Mouse (Mus musculus) C2C12 (cell line): ENCODE results near the gene Klhl22. TPM values are rescaled to one million over a fixed set of nuclear protein-coding genes. Genes with fewer than 3 reads are reported as not detected.

ENCODE experiments used
- H3K27me3 ChIP-seq: one replicate; pipeline ENCODE4 v1.6.1; 2011; ENCODE audit not compliant: control insufficient read depth, insufficient read depth, insufficient read length
- H3K36me3 ChIP-seq: one replicate; pipeline ENCODE4 v1.6.1; 2011; ENCODE audit not compliant: control insufficient read depth, insufficient read depth
- H3K4me3 ChIP-seq: one replicate; pipeline ENCODE4 v1.5.1; 2011; ENCODE audit warnings: mild to moderate bottlenecking, control low read depth; ENCODE audit not compliant: poor library complexity, insufficient read depth, severe bottlenecking
- H3K79me2 ChIP-seq: one replicate; pipeline ENCODE4 v1.6.1; 2011; ENCODE audit not compliant: control insufficient read depth, insufficient read depth
- H3K79me3 ChIP-seq: one replicate; pipeline ENCODE4 v1.6.1; 2011; ENCODE audit warnings: low read depth, control low read depth
- H3ac ChIP-seq: one replicate; pipeline ENCODE3; 2011; ENCODE audit warnings: low read depth; ENCODE audit not compliant: control insufficient read depth, insufficient read length
- CEBPB ChIP-seq: IDR thresholded peaks from one replicate; pipeline ENCODE4 v1.6.1; 2011; ENCODE audit warnings: low read depth, mild to moderate bottlenecking, control low read depth, moderate library complexity
- CTCF ChIP-seq: IDR thresholded peaks from one replicate; pipeline ENCODE4 v1.5.1; 2011; ENCODE audit not compliant: control insufficient read depth, insufficient read depth, insufficient read length
- FOSL1 ChIP-seq: IDR thresholded peaks from one replicate; pipeline ENCODE4 v1.8.0; 2011; ENCODE audit warnings: mild to moderate bottlenecking, low read length; ENCODE audit not compliant: poor library complexity, insufficient read depth, severe bottlenecking
- MAX ChIP-seq: IDR thresholded peaks from one replicate; pipeline ENCODE4 v1.6.1; 2011; ENCODE audit warnings: mild to moderate bottlenecking, control low read depth
- MYOD1 ChIP-seq: IDR thresholded peaks from one replicate; pipeline ENCODE4 v1.6.1; 2011; ENCODE audit warnings: low read depth; ENCODE audit not compliant: control insufficient read depth, insufficient read length
- MYOG ChIP-seq: IDR thresholded peaks from one replicate; pipeline ENCODE4 v1.6.1; 2011; ENCODE audit not compliant: control insufficient read depth, insufficient read length; ENCODE audit errors: extremely low read depth
- USF1 ChIP-seq: IDR thresholded peaks from one replicate; pipeline ENCODE4 v1.6.1; 2011; ENCODE audit warnings: low read depth, mild to moderate bottlenecking, control low read depth, moderate library complexity
- polyA plus RNA-seq: library from polyadenylated mRNA; unstranded; fragments of >200 nt; fragmentation: generic; extraction: Trizol; gene quantifications from one replicate; pipeline ENCODE4 v1.2.1, GENCODE M21; 2012; ENCODE audit warnings: missing spikeins

Gene Klhl22
- polyA plus RNA-seq, 1 experiment = 83.6 TPM

GRCm38 (mm10) chr16:17799584-17799983 lies 40.2 kb downstream of the Klhl22 start:
- TF ChIP-seq USF1 = no peak
- TF ChIP-seq CTCF = no peak
- no peak for TF ChIP-seq MYOG
- TF ChIP-seq FOSL1 = no peak
- no peak for TF ChIP-seq MAX
- no peak for TF ChIP-seq CEBPB
- no peak for TF ChIP-seq MYOD1
- H3K36me3 ChIP-seq = peaks cover 38% of the 10 kb centered on the region
- no peak overlapping the region for H3ac ChIP-seq
- H3K4me3 ChIP-seq = no peak overlapping the region
- H3K79me2 ChIP-seq = peaks cover 58% of the 10 kb centered on the region
- no peaks in the 10 kb centered on the region for H3K27me3 ChIP-seq
- H3K79me3 ChIP-seq = peaks cover 47% of the 10 kb centered on the region

GRCm38 (mm10) chr16:17801777-17802455 lies 42.5 kb downstream of the Klhl22 start:
- Histone ChIP-seq H3K79me2 (peaks cover 58% of the 10 kb centered on the region), H3K27me3 (no peaks in the 10 kb centered on the region), H3K79me3 (peaks cover 57% of the 10 kb centered on the region), H3ac (no peak overlapping the region), H3K36me3 (peaks cover 58% of the 10 kb centered on the region), H3K4me3 (no peak overlapping the region)
- TF ChIP-seq MAX (no peak), FOSL1 (no peak), MYOG (no peak)

DNA sequence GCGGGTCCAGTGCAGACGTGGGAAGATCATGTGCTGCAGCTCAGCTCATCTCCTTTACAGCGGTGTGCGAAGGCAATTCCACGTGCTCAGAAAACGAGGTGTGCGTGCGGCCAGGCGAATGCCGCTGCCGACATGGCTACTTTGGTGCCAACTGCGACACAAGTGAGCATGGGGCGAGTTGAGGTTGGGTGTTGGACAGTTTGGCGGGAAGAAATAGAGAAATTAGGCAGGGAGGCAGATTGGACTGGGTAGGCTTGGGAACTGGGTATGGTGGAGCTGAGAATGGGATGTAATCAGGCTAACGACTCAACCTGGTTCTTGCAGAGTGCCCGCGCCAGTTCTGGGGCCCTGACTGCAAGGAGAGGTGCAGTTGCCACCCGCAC lies 43.0 kb downstream of the Klhl22 start:
- Histone ChIP-seq H3K27me3 (no peaks in the 10 kb centered on the region), H3ac (no peak overlapping the region), H3K4me3 (no peak overlapping the region), H3K79me2 (peaks cover 58% of the 10 kb centered on the region), H3K36me3 (peaks cover 62% of the 10 kb centered on the region), H3K79me3 (peaks cover 57% of the 10 kb centered on the region)
- TF ChIP-seq FOSL1 (no peak), MAX (no peak), MYOD1 (no peak), MYOG (no peak), USF1 (no peak)

GRCm38 (mm10) chr16:17802839-17803674 lies 43.6 kb downstream of the Klhl22 start:
- peaks cover 68% of the 10 kb centered on the region for H3K36me3 ChIP-seq
- no peaks in the 10 kb centered on the region for H3K27me3 ChIP-seq
- H3K79me3 ChIP-seq = peaks cover 53% of the 10 kb centered on the region
- H3K79me2 ChIP-seq = peaks cover 52% of the 10 kb centered on the region
- TF ChIP-seq USF1 = no peak
- no peak for TF ChIP-seq MYOD1
- no peak for TF ChIP-seq CTCF
- TF ChIP-seq CEBPB = no peak
- TF ChIP-seq FOSL1 = no peak
- no peak for TF ChIP-seq MAX
- no peak for TF ChIP-seq MYOG
- H3ac ChIP-seq = no peak overlapping the region
- no peak overlapping the region for H3K4me3 ChIP-seq

DNA sequence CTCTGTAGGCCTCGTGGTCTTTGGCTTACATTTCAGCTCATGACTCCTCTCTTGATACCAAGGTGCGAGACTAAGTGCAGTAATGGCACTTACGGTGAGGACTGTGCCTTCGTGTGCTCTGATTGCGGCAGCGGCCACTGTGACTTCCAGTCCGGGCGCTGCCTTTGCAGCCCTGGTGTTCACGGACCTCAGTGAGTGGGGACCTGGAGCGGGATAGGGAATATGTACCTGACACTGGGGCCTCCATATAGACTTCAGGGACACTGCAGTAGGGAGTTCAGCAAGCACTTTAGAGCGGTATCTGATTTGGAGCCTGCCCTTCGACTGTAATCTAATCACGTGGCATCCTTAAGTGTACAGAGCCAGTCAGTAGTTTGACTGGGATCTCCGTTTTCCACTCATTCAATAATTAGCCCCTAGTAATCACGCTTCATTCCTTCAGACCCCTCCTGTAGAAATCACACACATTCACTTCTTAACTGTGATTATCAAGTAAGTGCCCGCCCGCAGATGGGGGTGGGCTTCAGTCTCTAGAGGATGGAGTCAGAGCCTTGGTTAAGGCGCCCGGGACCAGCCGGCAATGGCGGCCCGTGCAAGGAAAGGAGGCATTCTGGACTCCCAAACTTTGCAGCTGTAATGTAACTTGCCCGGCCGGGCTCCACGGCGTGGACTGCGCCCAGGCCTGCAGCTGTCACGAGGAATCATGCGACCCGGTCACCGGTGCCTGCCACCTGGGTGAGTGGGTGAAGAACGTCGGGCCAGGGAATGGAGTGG lies 44.4 kb downstream of the Klhl22 start:
- Histone ChIP-seq H3ac (no peak overlapping the region), H3K4me3 (no peak overlapping the region), H3K27me3 (no peaks in the 10 kb centered on the region), H3K36me3 (peaks cover 74% of the 10 kb centered on the region), H3K79me2 (peaks cover 44% of the 10 kb centered on the region), H3K79me3 (peaks cover 52% of the 10 kb centered on the region)
- TF ChIP-seq CEBPB = no peak
- no peak for TF ChIP-seq CTCF
- TF ChIP-seq MYOG = no peak
- no peak for TF ChIP-seq USF1
- TF ChIP-seq MYOD1 = no peak
- no peak for TF ChIP-seq FOSL1
- no peak for TF ChIP-seq MAX

DNA sequence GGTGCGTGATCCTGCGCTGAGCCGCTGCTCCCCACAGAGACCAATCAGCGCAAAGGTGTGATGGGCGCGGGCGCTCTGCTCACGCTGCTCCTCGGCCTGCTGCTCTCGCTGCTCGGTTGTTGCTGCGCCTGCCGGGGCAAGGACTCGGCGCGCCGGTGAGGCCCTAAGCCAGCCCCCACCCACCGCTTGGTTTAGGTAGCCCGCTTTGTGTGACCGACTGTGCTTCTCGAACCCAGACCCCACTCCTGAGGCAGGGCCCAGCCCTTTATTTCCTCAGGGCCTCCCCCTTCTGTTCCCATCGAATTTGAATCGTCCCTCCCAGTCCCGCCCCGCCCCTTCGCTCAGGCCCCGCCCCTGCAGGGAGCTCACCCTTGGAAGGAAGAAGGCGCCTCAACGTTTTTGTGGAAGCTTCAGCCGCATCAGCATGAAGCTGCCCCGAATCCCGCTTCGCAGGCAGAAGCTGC lies 45.1 kb downstream of the Klhl22 start:
- Histone ChIP-seq H3K27me3 (no peaks in the 10 kb centered on the region), H3K36me3 (peaks cover 71% of the 10 kb centered on the region), H3ac (no peak overlapping the region), H3K79me3 (peaks cover 45% of the 10 kb centered on the region), H3K79me2 (peaks cover 38% of the 10 kb centered on the region), H3K4me3 (no peak overlapping the region)
- TF ChIP-seq CTCF (no peak), MAX (no peak), MYOG (no peak), FOSL1 (no peak), USF1 (no peak), MYOD1 (no peak)
